Mouse (Mus musculus) ES-Bruce4 (cell line): ENCODE measurements at regions not wholly inside any gene's neighbourhood (a gene's known extent, or its start where the extent isn't known, plus 50 kb on each side); places are given as distances from the start of the nearest gene placed in this dataset.

Source experiments
- H3K27ac ChIP-seq: 2 replicates; pipeline ENCODE4 v1.5.1; 2012; ENCODE audit warnings: low read length, inconsistent platforms; ENCODE audit not compliant: insufficient read depth
- H3K27me3 ChIP-seq: 2 replicates; pipeline ENCODE4 v1.6.1; 2012; ENCODE audit warnings: mild to moderate bottlenecking, low read length, inconsistent platforms; ENCODE audit not compliant: control insufficient read depth, poor library complexity, insufficient read depth, severe bottlenecking
- H3K36me3 ChIP-seq: 2 replicates; pipeline ENCODE4 v1.6.1; 2012; ENCODE audit warnings: inconsistent platforms, mild to moderate bottlenecking, low read length, moderate library complexity; ENCODE audit not compliant: control insufficient read depth, poor library complexity, insufficient read depth, severe bottlenecking
- H3K4me1 ChIP-seq: one replicate; pipeline ENCODE4 v1.8.1; 2011; ENCODE audit warnings: low read length; ENCODE audit not compliant: control insufficient read depth, insufficient read depth
- H3K4me3 ChIP-seq: 2 replicates; pipeline ENCODE4 v1.5.1; 2011; ENCODE audit warnings: low read depth, mild to moderate bottlenecking, low read length
- H3K9ac ChIP-seq: 2 replicates; pipeline ENCODE4 v1.6.1; 2012; ENCODE audit warnings: low read depth, mild to moderate bottlenecking, inconsistent platforms; ENCODE audit not compliant: poor library complexity, severe bottlenecking
- H3K9me3 ChIP-seq: replicated peaks from 2 replicates; pipeline ENCODE4 v1.6.1; 2012; ENCODE audit warnings: mild to moderate bottlenecking, low read length, inconsistent platforms; ENCODE audit not compliant: control insufficient read depth, poor library complexity, insufficient read depth, severe bottlenecking
- CTCF ChIP-seq: IDR thresholded peaks from one replicate; pipeline ENCODE4 v1.8.1; 2011; ENCODE audit warnings: low read depth, low read length
- EP300 ChIP-seq: IDR thresholded peaks from 2 replicates; pipeline ENCODE4 v1.6.1; 2011; ENCODE audit warnings: low read depth, low read length; ENCODE audit not compliant: insufficient read depth
- POLR2A ChIP-seq: IDR thresholded peaks from one replicate; pipeline ENCODE4 v1.8.1; 2011; ENCODE audit warnings: low read length; ENCODE audit not compliant: insufficient read depth

GRCm38 (mm10) chr6:109153624-109154023 is 325.2 kb downstream of the Edem1 start:
- no peak for TF ChIP-seq POLR2A
- no peak for TF ChIP-seq EP300
- no peak for TF ChIP-seq CTCF
- H3K27me3 ChIP-seq, result no peaks in the 10 kb centered on the region
- H3K27ac ChIP-seq, result no peak overlapping the region
- no peak overlapping the region for H3K4me3 ChIP-seq
- H3K4me1 ChIP-seq, result no peaks in the 10 kb centered on the region
- no peaks in the 10 kb centered on the region for H3K36me3 ChIP-seq
- no peaks in the 10 kb centered on the region for H3K9me3 ChIP-seq
- no peak overlapping the region for H3K9ac ChIP-seq

GRCm38 (mm10) chr6:109159561-109159960 is 331.1 kb downstream of the Edem1 start:
- H3K4me3 ChIP-seq, result no peak overlapping the region
- H3K9me3 ChIP-seq, result no peaks in the 10 kb centered on the region
- H3K27me3 ChIP-seq, result no peaks in the 10 kb centered on the region
- H3K36me3 ChIP-seq, result no peaks in the 10 kb centered on the region
- H3K27ac ChIP-seq, result no peak overlapping the region
- H3K9ac ChIP-seq, result no peak overlapping the region
- no peaks in the 10 kb centered on the region for H3K4me1 ChIP-seq
- TF ChIP-seq EP300, result no peak
- TF ChIP-seq POLR2A, result no peak
- TF ChIP-seq CTCF, result no peak

DNA sequence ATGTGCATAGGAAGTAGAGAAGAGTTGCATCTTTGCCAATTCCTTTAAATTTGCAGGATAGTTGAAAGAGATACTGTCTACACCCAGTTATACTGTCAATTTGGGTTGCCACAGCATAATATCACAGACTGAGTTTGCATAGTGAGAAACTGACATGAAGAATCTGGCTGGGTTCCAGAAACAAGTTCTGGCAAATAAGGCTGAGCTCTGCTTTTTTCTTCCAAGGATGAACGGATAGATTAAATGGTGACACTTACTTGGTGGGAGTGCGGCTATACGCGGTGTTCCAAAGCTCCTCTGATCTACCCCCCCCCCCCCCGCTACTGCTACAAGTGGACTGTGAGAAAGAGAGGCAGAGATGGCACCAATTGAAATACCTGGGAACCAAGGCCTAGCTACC is 339.0 kb downstream of the Edem1 start:
- Histone ChIP-seq H3K9ac (no peak overlapping the region), H3K27ac (no peak overlapping the region), H3K4me1 (no peaks in the 10 kb centered on the region), H3K27me3 (no peaks in the 10 kb centered on the region), H3K9me3 (no peaks in the 10 kb centered on the region), H3K36me3 (no peaks in the 10 kb centered on the region), H3K4me3 (no peak overlapping the region)
- TF ChIP-seq POLR2A (no peak), CTCF (no peak), EP300 (no peak)

- Histone ChIP-seq H3K36me3 (no peaks in the 10 kb centered on the region), H3K9ac (no peak overlapping the region), H3K27me3 (no peaks in the 10 kb centered on the region; the same call in 1 of the 2 replicates), H3K4me1 (no peaks in the 10 kb centered on the region), H3K9me3 (no peaks in the 10 kb centered on the region), H3K27ac (no peak overlapping the region), H3K4me3 (no peak overlapping the region)
- TF ChIP-seq EP300 (no peak), CTCF (no peak), POLR2A (no peak)
These were observed 343.8 kb downstream of the Edem1 start for GRCm38 (mm10) chr6:109172104-109172850.

DNA sequence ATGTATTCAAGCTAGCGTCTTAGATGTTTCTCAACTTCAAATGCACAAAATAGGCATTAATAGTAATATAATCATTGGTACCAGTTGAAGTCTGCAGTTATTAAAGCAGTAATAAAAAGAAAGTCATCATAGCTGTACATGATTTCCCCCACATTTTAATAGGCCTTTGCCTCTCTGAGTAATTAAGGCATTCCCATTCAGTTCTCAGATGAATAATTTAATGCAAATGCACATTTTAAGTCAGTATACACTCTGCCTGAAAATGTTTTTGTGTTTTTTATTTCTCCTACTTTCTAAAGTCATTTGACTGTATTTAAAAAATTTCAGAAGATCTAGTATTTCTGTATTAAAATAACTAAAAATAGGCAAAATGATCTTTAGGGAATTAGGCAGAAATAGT is 344.6 kb downstream of the Edem1 start:
- Histone ChIP-seq H3K4me1 (no peaks in the 10 kb centered on the region), H3K27ac (no peak overlapping the region), H3K4me3 (no peak overlapping the region), H3K9ac (no peak overlapping the region), H3K9me3 (no peaks in the 10 kb centered on the region), H3K36me3 (no peaks in the 10 kb centered on the region), H3K27me3 (no peaks in the 10 kb centered on the region; the same call in 1 of the 2 replicates)
- no peak for TF ChIP-seq POLR2A
- TF ChIP-seq EP300, result no peak
- no peak for TF ChIP-seq CTCF

GRCm38 (mm10) chr6:109176876-109177275 is 348.4 kb downstream of the Edem1 start:
- no peak overlapping the region for H3K4me3 ChIP-seq
- no peaks in the 10 kb centered on the region; the same call in 1 of the 2 replicates for H3K27me3 ChIP-seq
- no peak for TF ChIP-seq EP300
- TF ChIP-seq POLR2A, result no peak
- TF ChIP-seq CTCF, result no peak
- H3K4me1 ChIP-seq, result no peaks in the 10 kb centered on the region
- H3K9ac ChIP-seq, result no peak overlapping the region
- no peaks in the 10 kb centered on the region for H3K36me3 ChIP-seq
- H3K27ac ChIP-seq, result no peak overlapping the region
- H3K9me3 ChIP-seq, result no peaks in the 10 kb centered on the region
